ENCODE assay signal across 16 mouse cellular contexts in the genomic region with DNA sequence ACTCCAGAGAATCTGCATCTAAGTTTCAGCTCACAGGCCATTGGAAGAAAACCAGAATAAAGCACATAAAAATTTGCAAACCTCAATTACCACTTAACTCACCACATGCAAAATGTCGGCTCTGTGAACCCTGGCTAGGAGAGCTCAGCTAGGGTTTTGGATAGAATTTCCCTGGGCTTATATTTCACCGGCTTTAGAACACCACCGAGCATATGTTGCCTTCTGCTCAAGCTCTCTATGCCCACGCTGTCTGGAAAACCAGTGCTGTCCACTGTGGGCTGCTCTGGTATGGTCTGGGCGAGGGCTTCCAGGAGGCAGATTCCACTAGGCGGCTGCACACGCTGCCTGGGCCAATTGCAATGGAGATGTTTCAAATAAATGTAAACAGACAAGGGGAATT.
"Had no signal": no experiment of that assay in that cellular context is flagged by ENCODE, and none has a peak within 500 bp of the region (broad histone marks: within the 10 kb centered on the region; RNA-seq: fewer than 3 reads in every experiment).

No protein-coding gene starts in this region.

- H3K9me3 ChIP-seq: kidney, embryonic 15.5 days; liver, embryonic 13.5 days; midbrain, embryonic 15.5 days; neural tube, embryonic 13.5 days had no signal

- H3K27ac ChIP-seq: kidney, embryonic 15.5 days; limb, embryonic 12.5 days; liver, embryonic 13.5 days; macrophage; midbrain, embryonic 12.5 days; midbrain, embryonic 15.5 days; neural tube, embryonic 13.5 days had no signal

- ATAC-seq: midbrain, embryonic 15.5 days had no signal

- H3K9ac ChIP-seq: kidney, embryonic 15.5 days; limb, embryonic 12.5 days; liver, embryonic 13.5 days; midbrain, embryonic 12.5 days; midbrain, embryonic 15.5 days; neural tube, embryonic 13.5 days had no signal

- H3K36me3 ChIP-seq: limb, embryonic 12.5 days; liver, embryonic 13.5 days; midbrain, embryonic 12.5 days; midbrain, embryonic 15.5 days; neural tube, embryonic 13.5 days had no signal

- H3K4me3 ChIP-seq: kidney, embryonic 15.5 days; limb, embryonic 12.5 days; liver, embryonic 13.5 days; midbrain, embryonic 12.5 days; midbrain, embryonic 15.5 days; neural tube, embryonic 13.5 days had no signal

- H3K27me3 ChIP-seq: kidney, embryonic 15.5 days; limb, embryonic 12.5 days; liver, embryonic 13.5 days; midbrain, embryonic 12.5 days; midbrain, embryonic 15.5 days; neural tube, embryonic 13.5 days had no signal

- H3K4me2 ChIP-seq: kidney, embryonic 15.5 days; limb, embryonic 12.5 days; liver, embryonic 13.5 days; midbrain, embryonic 12.5 days; midbrain, embryonic 15.5 days; neural tube, embryonic 13.5 days had no signal

- DNase-seq: kidney, adult 11 months; kidney, adult 8-10 months; kidney, postnatal 10 days; kidney, postnatal 36 days; liver, embryonic 13.5 days; lung, adult 2 months; lung, postnatal 14 days; retina, postnatal 1 day; thymus, adult 18-20 months; thymus, postnatal 36 days had no signal

- H3K4me1 ChIP-seq: midbrain, embryonic 12.5 days had no signal
